Mouse (Mus musculus): ENCODE data around the gene Fbxo4. TPM values are rescaled to one million over a fixed set of nuclear protein-coding genes. Genes with fewer than 3 reads are reported as not detected.
A peak's percentile ranks its signal among the peaks of the same experiment; 100 is the strongest.

Gene Fbxo4
- total RNA-seq (2014; rRNA removed): 11.4 and 14.3 TPM in 2 replicates
- 9.4 and 9.8 TPM in 2 replicates for polyA plus RNA-seq (2015; fragmentation: Nextera tagmentation; extraction: Ambion mirVana)

GRCm38 (mm10) chr15:3979061-3979848 lies at the start of gene Fbxo4:
TSS of gene Fbxo4 (minus strand) at chr15:3979573.
- H3K9ac ChIP-seq (replicated peaks; ENCODE audit: low read length, poor library complexity, severe bottlenecking): peak within 1 kb of the TSS; percentile 95
- no peak for TF ChIP-seq CTCF (IDR thresholded peaks at IDR 0.05)
- ATAC-seq (ENCODE audit: low FRiP score) (peak; percentile 95), DNase-seq (ENCODE audit: low spot score) (peak; percentile 67)
- H3K27ac ChIP-seq (ENCODE audit: low read depth, low read length): peak within 1 kb of the TSS; percentile 99
- H3K4me2 ChIP-seq (ENCODE audit: low read depth, low read length, poor library complexity, severe bottlenecking): peak within 1 kb of the TSS; percentile 75
- H3K36me3 ChIP-seq (ENCODE audit: insufficient read depth, low read length): peaks cover 10% of the 10 kb centered on the region
- no peaks in the 10 kb centered on the region for H3K4me1 ChIP-seq (ENCODE audit: insufficient read depth, low read length)
- H3K27me3 ChIP-seq (ENCODE audit: insufficient read depth, low read length): no peaks in the 10 kb centered on the region
- WGBS: under 1% methylated on average over 61 of the region's 61 CpGs
- H3K4me3 ChIP-seq (ENCODE audit: low read depth, low read length): peak within 1 kb of the TSS; percentile 70
- H3K9me3 ChIP-seq (ENCODE audit: low read length): no peaks in the 10 kb centered on the region

DNA sequence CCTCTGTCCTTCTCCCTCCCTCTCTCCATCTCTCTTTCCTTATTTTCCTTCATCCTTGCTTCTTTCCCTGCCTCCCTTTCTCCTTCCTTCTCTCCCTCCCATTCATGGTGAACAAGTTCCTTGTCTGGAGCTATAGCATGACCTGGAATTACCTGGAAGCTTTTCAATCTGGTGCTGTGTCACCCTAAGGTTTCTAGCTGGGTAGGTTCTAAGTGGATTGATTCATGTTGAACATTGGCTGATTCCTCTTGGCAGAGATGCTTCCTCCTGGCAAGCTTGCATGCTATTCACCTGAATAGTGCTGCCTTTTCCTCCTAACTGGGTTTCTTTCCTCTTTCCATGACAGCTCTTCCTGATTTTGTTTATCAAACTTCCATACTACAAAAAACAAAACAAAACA lies 49.6 kb upstream of the Fbxo4 start:
- H3K4me2 ChIP-seq (ENCODE audit: low read depth, low read length, poor library complexity, severe bottlenecking): no peak overlapping the region
- no peak for ATAC-seq (ENCODE audit: low FRiP score)
- peaks cover 7% of the 10 kb centered on the region; the same call in 1 of the 2 replicates for H3K4me1 ChIP-seq (ENCODE audit: insufficient read depth, low read length)
- H3K27ac ChIP-seq (ENCODE audit: low read depth, low read length): no peak overlapping the region
- peaks cover 3% of the 10 kb centered on the region; the same call in 1 of the 2 replicates for H3K36me3 ChIP-seq (ENCODE audit: insufficient read depth, low read length)
- H3K27me3 ChIP-seq (ENCODE audit: insufficient read depth, low read length): no peaks in the 10 kb centered on the region
- no peaks in the 10 kb centered on the region for H3K9me3 ChIP-seq (ENCODE audit: low read length)
- no peak for DNase-seq (ENCODE audit: low spot score)
- no peak overlapping the region for H3K4me3 ChIP-seq (ENCODE audit: low read depth, low read length)
- H3K9ac ChIP-seq (replicated peaks; ENCODE audit: low read length, poor library complexity, severe bottlenecking): no peak overlapping the region
- TF ChIP-seq CTCF (IDR thresholded peaks at IDR 0.05): no peak

DNA sequence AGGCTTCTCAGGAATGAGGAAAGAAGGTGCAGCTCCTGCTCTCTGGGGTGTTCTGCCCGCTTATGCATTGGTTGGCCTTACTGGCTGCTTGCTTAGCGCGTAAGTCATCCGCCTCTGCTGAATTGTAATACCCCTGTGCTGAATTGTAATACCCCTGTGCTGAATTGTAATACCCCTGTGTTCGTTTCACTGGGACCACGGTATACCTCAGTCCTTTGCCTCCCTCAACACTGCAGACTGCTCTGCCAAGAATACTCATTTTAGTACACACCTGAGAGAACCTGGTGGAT lies 49.0 kb upstream of the Fbxo4 start:
- no peaks in the 10 kb centered on the region for H3K9me3 ChIP-seq (ENCODE audit: low read length)
- no peak overlapping the region for H3K9ac ChIP-seq (replicated peaks; ENCODE audit: low read length, poor library complexity, severe bottlenecking)
- DNase-seq (ENCODE audit: low spot score) (no peak), ATAC-seq (ENCODE audit: low FRiP score) (no peak)
- peaks cover 7% of the 10 kb centered on the region; the same call in 1 of the 2 replicates for H3K4me1 ChIP-seq (ENCODE audit: insufficient read depth, low read length)
- peak overlapping the region; percentile 51; the same call in 1 of the 2 replicates for H3K4me2 ChIP-seq (ENCODE audit: low read depth, low read length, poor library complexity, severe bottlenecking)
- H3K36me3 ChIP-seq (ENCODE audit: insufficient read depth, low read length): peaks cover 3% of the 10 kb centered on the region; the same call in 1 of the 2 replicates
- WGBS: 72% methylated on average over 6 of the region's 6 CpGs
- no peak overlapping the region for H3K4me3 ChIP-seq (ENCODE audit: low read depth, low read length)
- no peak overlapping the region for H3K27ac ChIP-seq (ENCODE audit: low read depth, low read length)
- H3K27me3 ChIP-seq (ENCODE audit: insufficient read depth, low read length): no peaks in the 10 kb centered on the region
- TF ChIP-seq CTCF (IDR thresholded peaks at IDR 0.05): no peak

- Histone ChIP-seq H3K4me1 (ENCODE audit: insufficient read depth, low read length) (peaks cover 7% of the 10 kb centered on the region; the same call in 1 of the 2 replicates), H3K9ac (replicated peaks; ENCODE audit: low read length, poor library complexity, severe bottlenecking) (peak overlapping the region; percentile 88; the same call in 1 of the 2 replicates), H3K9me3 (ENCODE audit: low read length) (no peaks in the 10 kb centered on the region), H3K27ac (ENCODE audit: low read depth, low read length) (peak overlapping the region; percentile 97), H3K4me3 (ENCODE audit: low read depth, low read length) (peak overlapping the region; percentile 80), H3K36me3 (ENCODE audit: insufficient read depth, low read length) (peaks cover 3% of the 10 kb centered on the region; the same call in 1 of the 2 replicates), H3K27me3 (ENCODE audit: insufficient read depth, low read length) (no peaks in the 10 kb centered on the region), H3K4me2 (ENCODE audit: low read depth, low read length, poor library complexity, severe bottlenecking) (peak overlapping the region; percentile 51)
- no peak for TF ChIP-seq CTCF (IDR thresholded peaks at IDR 0.05)
- DNase-seq (ENCODE audit: low spot score) (peak; percentile 1), ATAC-seq (ENCODE audit: low FRiP score) (no peak)
- 13% methylated on average over 6 of the region's 6 CpGs for WGBS
These were observed 48.5 kb upstream of the Fbxo4 start for GRCm38 (mm10) chr15:4027671-4028410.

DNA sequence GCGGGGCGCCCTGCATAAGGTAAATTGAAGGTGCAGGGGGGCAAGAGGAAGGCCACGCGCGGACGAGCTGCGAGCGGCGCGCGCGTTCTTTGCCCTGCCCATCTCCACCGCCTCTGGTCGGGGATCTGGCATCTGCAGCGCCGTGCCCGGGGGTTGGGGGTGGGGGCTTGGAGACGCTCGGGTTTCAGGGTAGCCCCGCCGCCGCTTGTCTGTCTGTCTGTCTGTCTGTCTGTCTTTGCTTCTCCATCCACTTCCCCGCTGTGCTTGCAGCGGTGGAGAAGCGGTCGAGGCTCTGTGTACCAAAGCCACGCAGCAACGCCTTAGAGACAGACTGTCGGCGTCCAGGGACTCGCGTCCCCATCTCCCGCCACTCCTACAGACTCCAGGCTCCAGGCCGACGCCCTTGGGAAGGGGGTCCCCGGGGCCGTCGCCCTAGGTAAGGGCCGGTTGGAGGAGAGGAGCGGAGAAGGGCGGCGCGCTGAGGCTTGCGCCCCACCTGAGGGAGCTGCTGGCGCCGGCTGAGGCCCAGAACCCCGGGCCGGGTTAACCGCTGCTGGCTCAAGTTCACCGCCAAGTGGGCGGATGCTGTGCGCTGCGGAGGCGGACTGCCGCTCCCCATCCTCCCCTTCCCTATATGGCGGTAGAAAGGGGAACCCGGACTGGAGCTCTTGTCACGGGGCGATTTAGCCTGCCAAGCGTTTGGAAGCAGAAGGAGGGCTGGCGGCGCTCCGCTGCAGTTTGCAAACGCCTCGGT lies 47.6 kb upstream of the Fbxo4 start:
- Histone ChIP-seq H3K4me2 (ENCODE audit: low read depth, low read length, poor library complexity, severe bottlenecking) (peak overlapping the region; percentile 51), H3K27me3 (ENCODE audit: insufficient read depth, low read length) (no peaks in the 10 kb centered on the region), H3K27ac (ENCODE audit: low read depth, low read length) (peak overlapping the region; percentile 97), H3K36me3 (ENCODE audit: insufficient read depth, low read length) (peaks cover under 1% of the 10 kb centered on the region; the same call in 1 of the 2 replicates), H3K4me3 (ENCODE audit: low read depth, low read length) (peak overlapping the region; percentile 80), H3K9me3 (ENCODE audit: low read length) (no peaks in the 10 kb centered on the region), H3K9ac (replicated peaks; ENCODE audit: low read length, poor library complexity, severe bottlenecking) (peak overlapping the region; percentile 88), H3K4me1 (ENCODE audit: insufficient read depth, low read length) (peaks cover 7% of the 10 kb centered on the region; the same call in 1 of the 2 replicates)
- DNase-seq (ENCODE audit: low spot score) (peak; percentile 91), ATAC-seq (ENCODE audit: low FRiP score) (peak; percentile 84)
- WGBS: 0% methylated on average over 62 of the region's 65 CpGs
- TF ChIP-seq CTCF (IDR thresholded peaks at IDR 0.05): peak; percentile 39
